Mouse (Mus musculus): Measurements from ENCODE around the gene Scd4. TPM values are rescaled to one million over a fixed set of nuclear protein-coding genes. Genes with fewer than 3 reads are reported as not detected.

Scd4 gene
- polyA plus RNA-seq, 1 experiment, result not detected

GRCm38 (mm10) chr19:44377629-44378375, 44.9 kb downstream of the Scd4 start:
- H3K27ac ChIP-seq (ENCODE audit: insufficient read depth, low read depth, low read length), result peak overlapping the region; percentile 38
- H3K4me1 ChIP-seq (ENCODE audit: control insufficient read depth, insufficient read depth, low read length), result peaks cover 14% of the 10 kb centered on the region
- no peak for TF ChIP-seq POLR2A (IDR thresholded peaks at IDR 0.05; ENCODE audit: insufficient read depth, low read depth, low read length)
- TF ChIP-seq CTCF (IDR thresholded peaks at IDR 0.05; ENCODE audit: insufficient read depth, low read depth, low read length), result no peak
- H3K4me3 ChIP-seq (ENCODE audit: insufficient read depth, low read depth, low read length), result no peak overlapping the region
- 62% methylated on average over 5 of the region's 5 CpGs for WGBS

DNA sequence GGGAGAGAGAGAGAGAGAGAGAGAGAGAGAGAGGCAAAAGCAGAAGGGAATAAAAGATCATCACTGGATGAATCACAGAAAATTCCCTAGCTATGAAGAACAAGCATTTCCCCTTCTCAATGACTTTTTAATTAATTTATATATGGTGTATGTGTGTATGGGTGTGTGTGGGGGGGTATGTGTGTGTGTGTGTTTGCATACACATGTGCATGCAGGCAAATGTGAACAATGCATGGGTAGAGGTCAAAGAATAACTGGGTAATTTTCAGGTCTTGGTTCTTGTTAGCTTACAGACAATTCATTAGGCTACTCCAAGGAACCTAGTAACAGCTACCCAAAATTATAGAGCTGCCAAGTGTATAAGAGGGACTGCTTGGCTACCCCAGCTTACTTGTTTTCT, 46.2 kb downstream of the Scd4 start:
- peak overlapping the region; percentile 76 for H3K27ac ChIP-seq (ENCODE audit: insufficient read depth, low read depth, low read length)
- TF ChIP-seq CTCF (IDR thresholded peaks at IDR 0.05; ENCODE audit: insufficient read depth, low read depth, low read length) (no peak), POLR2A (IDR thresholded peaks at IDR 0.05; ENCODE audit: insufficient read depth, low read depth, low read length) (no peak)
- no peak overlapping the region for H3K4me3 ChIP-seq (ENCODE audit: insufficient read depth, low read depth, low read length)
- H3K4me1 ChIP-seq (ENCODE audit: control insufficient read depth, insufficient read depth, low read length), result peaks cover 18% of the 10 kb centered on the region

DNA sequence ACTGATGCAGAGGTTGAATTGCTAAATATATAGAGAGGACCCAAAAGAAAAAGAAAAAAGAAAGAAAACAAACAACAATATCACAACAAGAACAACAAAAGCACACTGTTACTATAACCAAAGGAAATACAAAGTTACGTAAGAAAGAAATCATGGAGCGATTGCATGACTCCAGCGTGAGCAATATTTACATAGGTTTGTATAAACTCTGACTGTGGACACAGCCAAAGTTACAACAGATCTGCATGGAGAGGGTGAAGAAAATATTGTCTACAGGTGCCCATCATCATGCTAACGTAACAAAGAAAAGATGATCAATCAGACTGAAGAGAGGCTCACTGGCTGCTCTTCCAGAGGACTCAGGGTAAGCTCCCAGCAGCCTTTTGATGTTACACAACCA, 47.2 kb downstream of the Scd4 start:
- Histone ChIP-seq H3K4me1 (ENCODE audit: control insufficient read depth, insufficient read depth, low read length) (peaks cover 19% of the 10 kb centered on the region), H3K27ac (ENCODE audit: insufficient read depth, low read depth, low read length) (no peak overlapping the region), H3K4me3 (ENCODE audit: insufficient read depth, low read depth, low read length) (no peak overlapping the region)
- TF ChIP-seq CTCF (IDR thresholded peaks at IDR 0.05; ENCODE audit: insufficient read depth, low read depth, low read length) (no peak), POLR2A (IDR thresholded peaks at IDR 0.05; ENCODE audit: insufficient read depth, low read depth, low read length) (no peak)
- 92% methylated on average over 4 of the region's 4 CpGs for WGBS

DNA sequence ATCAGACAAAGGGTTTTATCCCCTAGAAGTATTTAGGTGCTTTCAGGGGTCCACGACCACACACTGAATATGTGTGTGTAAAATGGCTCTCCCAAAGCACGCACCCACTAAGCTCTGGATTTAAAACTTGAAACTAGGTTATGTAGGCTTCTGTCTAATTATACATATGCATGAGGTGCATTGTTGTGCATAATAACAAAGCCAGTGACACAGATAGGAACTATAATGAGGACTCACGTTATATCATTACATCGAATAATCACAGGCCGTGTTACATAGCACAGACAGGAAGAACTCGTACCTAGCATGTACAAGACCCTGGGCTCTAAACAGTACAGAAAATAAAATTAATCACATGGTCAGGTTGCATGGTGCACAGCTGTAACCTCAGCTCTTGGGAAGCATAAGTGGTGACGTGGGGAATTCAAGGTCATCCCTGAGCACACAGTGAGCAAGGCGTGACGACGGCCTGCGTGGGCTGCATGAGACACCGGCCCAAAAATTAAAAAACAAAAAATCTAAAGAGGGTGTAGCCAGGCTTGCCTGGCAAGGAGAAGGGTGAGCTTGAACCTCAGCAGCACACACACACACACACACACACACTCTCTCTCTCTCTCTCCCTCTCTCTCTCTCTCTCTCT, 49.9 kb downstream of the Scd4 start:
- peaks cover 21% of the 10 kb centered on the region for H3K4me1 ChIP-seq (ENCODE audit: control insufficient read depth, insufficient read depth, low read length)
- H3K27ac ChIP-seq (ENCODE audit: insufficient read depth, low read depth, low read length), result peak overlapping the region; percentile 75
- H3K4me3 ChIP-seq (ENCODE audit: insufficient read depth, low read depth, low read length), result no peak overlapping the region
- 31% methylated on average over 12 of the region's 12 CpGs for WGBS
- TF ChIP-seq CTCF (IDR thresholded peaks at IDR 0.05; ENCODE audit: insufficient read depth, low read depth, low read length), result no peak
- no peak for TF ChIP-seq POLR2A (IDR thresholded peaks at IDR 0.05; ENCODE audit: insufficient read depth, low read depth, low read length)

DNA sequence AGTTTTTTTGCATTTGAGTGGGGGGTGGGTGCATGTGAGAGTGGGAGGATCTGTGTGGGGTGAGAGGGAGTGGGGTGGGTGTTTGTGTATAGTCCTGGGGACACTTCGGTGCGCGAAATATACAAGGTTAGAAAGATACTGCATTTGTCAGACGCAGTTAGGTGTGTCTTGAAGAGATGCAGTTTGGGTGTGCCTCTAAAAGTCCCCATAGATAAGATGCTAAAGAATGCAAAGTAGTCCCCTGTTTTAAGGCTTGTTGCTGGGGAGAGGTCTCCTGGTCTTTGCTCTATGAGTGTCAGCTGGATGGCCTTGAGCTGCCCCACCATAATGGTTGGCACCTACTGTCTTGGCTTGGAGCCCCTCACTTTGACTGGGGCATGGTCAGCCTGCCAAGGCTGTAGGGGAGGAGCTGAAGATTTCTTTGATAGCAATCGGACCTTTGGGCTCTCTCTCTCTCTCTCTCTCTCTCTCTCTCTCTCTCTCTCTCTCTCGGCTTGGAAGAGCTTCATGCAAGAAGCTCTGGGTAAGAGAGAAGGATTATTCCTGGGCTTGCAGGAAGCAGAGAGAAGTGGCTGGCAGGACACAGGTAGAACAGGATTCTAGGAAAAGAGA, 53.1 kb downstream of the Scd4 start:
- 77% methylated on average over 6 of the region's 6 CpGs for WGBS
- H3K27ac ChIP-seq (ENCODE audit: insufficient read depth, low read depth, low read length), result no peak overlapping the region
- peaks cover 21% of the 10 kb centered on the region for H3K4me1 ChIP-seq (ENCODE audit: control insufficient read depth, insufficient read depth, low read length)
- no peak overlapping the region for H3K4me3 ChIP-seq (ENCODE audit: insufficient read depth, low read depth, low read length)
- TF ChIP-seq CTCF (IDR thresholded peaks at IDR 0.05; ENCODE audit: insufficient read depth, low read depth, low read length) (no peak), POLR2A (IDR thresholded peaks at IDR 0.05; ENCODE audit: insufficient read depth, low read depth, low read length) (no peak)

- WGBS, result 93% methylated on average over 4 of the region's 4 CpGs
- TF ChIP-seq CTCF (IDR thresholded peaks at IDR 0.05; ENCODE audit: insufficient read depth, low read depth, low read length) (no peak), POLR2A (IDR thresholded peaks at IDR 0.05; ENCODE audit: insufficient read depth, low read depth, low read length) (no peak)
- no peak overlapping the region for H3K27ac ChIP-seq (ENCODE audit: insufficient read depth, low read depth, low read length)
- H3K4me1 ChIP-seq (ENCODE audit: control insufficient read depth, insufficient read depth, low read length), result peaks cover 21% of the 10 kb centered on the region
- H3K4me3 ChIP-seq (ENCODE audit: insufficient read depth, low read depth, low read length), result no peak overlapping the region
These were observed 54.3 kb downstream of the Scd4 start for GRCm38 (mm10) chr19:44387089-44387671.

DNA sequence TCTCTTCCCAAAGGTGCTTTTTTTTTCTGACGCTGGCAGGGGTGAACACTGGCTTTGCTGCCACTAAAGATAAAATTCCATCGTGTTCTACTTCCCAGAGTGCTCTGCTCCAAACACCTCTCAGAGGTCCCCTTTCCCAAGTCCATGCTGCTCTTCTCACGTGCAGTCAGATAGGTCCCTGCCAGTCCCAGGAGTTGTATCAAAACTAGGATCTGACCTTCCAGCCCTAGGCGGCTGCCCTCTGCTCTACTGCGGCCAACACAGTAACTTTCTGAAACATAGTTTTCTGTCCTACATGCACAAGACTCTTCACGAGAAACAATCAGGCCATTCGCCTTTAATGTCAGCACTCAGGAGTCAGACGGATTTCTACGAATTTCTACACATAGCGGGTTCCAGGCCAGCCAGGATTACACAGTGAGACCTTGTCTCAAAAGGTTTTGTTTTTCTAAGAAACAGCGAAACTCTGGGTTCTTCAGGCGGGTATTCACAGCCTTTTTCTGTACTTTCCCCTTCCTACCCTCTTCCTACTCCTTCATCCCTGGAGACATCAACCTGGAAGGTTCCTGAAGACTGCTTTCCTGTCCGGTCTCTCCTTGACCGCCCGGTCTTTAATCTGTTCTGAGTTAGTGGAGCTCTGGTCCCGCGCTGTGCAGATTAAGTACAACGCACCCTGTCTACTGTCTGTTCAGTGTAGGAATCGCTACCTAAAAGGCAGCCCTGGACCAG, 55.0 kb downstream of the Scd4 start:
- Histone ChIP-seq H3K4me3 (ENCODE audit: insufficient read depth, low read depth, low read length) (peak overlapping the region; percentile 54), H3K4me1 (ENCODE audit: control insufficient read depth, insufficient read depth, low read length) (peaks cover 19% of the 10 kb centered on the region), H3K27ac (ENCODE audit: insufficient read depth, low read depth, low read length) (peak overlapping the region; percentile 85)
- 23% methylated on average over 19 of the region's 19 CpGs for WGBS
- TF ChIP-seq CTCF (IDR thresholded peaks at IDR 0.05; ENCODE audit: insufficient read depth, low read depth, low read length) (no peak), POLR2A (IDR thresholded peaks at IDR 0.05; ENCODE audit: insufficient read depth, low read depth, low read length) (no peak)

Data from olfactory bulb, adult 2 months (tissue).